Mouse (Mus musculus) liver, embryonic 12.5 days (tissue): Measurements from ENCODE around the gene Rps5. TPM values are rescaled to one million over a fixed set of nuclear protein-coding genes. Genes with fewer than 3 reads are reported as not detected.
"Not testable (repeated sequence)": the region's sequence is repeated elsewhere in the genome, so short reads cannot be mapped to it uniquely, and the experiment has no call there.

Source experiments
- ATAC-seq: fragments of 200-750 bp; cut with Nextera tagmentation; 2 replicates; pipeline ENCODE4 v1.8.0; 2017; ENCODE audit warnings: moderate number of reproducible peaks, mild to moderate bottlenecking, moderate library complexity
- H3K27ac ChIP-seq: fragments of 300-500 bp; sonication (generic); 2 replicates; pipeline ENCODE4 v1.5.1; 2016; ENCODE audit warnings: mild to moderate bottlenecking
- H3K27me3 ChIP-seq: fragments of 300-500 bp; sonication (generic); replicated peaks from 2 replicates; pipeline ENCODE4 v1.6.1; 2016; ENCODE audit warnings: mild to moderate bottlenecking, moderate library complexity
- H3K36me3 ChIP-seq: fragments of 300-500 bp; sonication (generic); 2 replicates; pipeline ENCODE4 v1.6.1; 2016; ENCODE audit warnings: mild to moderate bottlenecking, moderate library complexity
- H3K4me1 ChIP-seq: fragments of 300-500 bp; sonication (generic); 2 replicates; pipeline ENCODE4 v1.6.1; 2016
- H3K4me2 ChIP-seq: fragments of 300-500 bp; sonication (generic); 2 replicates; pipeline ENCODE4 v1.6.1; 2016; ENCODE audit warnings: mild to moderate bottlenecking, moderate library complexity
- H3K4me3 ChIP-seq: fragments of 300-500 bp; sonication (generic); 2 replicates; pipeline ENCODE4 v1.5.1; 2016; ENCODE audit warnings: mild to moderate bottlenecking, moderate library complexity
- H3K9ac ChIP-seq: fragments of 300-500 bp; sonication (generic); 2 replicates; pipeline ENCODE4 v1.6.1; 2016; ENCODE audit warnings: mild to moderate bottlenecking, moderate library complexity
- H3K9me3 ChIP-seq: fragments of 300-500 bp; sonication (generic); replicated peaks from 2 replicates; pipeline ENCODE4 v1.6.1; 2016; ENCODE audit warnings: mild to moderate bottlenecking, moderate library complexity
- WGBS: fragments of 180-500 bp; shearing (Covaris S2); methylation state at CpG from one replicate; pipeline ENCODE4 v1.1.7; 2016; ENCODE audit not compliant: insufficient replicate concordance; 5-methylcytosine and 5-hydroxymethylcytosine counted together
- polyA plus RNA-seq: library from polyadenylated mRNA; unstranded; fragments of >200 nt; fragmentation: Nextera tagmentation; extraction: Ambion mirVana; gene quantifications from 2 replicates; pipeline ENCODE4 v1.2.1, GENCODE M21; 2016

The Rps5 gene
- polyA plus RNA-seq, 1 experiment from 2014 or later, result 821 TPM

DNA sequence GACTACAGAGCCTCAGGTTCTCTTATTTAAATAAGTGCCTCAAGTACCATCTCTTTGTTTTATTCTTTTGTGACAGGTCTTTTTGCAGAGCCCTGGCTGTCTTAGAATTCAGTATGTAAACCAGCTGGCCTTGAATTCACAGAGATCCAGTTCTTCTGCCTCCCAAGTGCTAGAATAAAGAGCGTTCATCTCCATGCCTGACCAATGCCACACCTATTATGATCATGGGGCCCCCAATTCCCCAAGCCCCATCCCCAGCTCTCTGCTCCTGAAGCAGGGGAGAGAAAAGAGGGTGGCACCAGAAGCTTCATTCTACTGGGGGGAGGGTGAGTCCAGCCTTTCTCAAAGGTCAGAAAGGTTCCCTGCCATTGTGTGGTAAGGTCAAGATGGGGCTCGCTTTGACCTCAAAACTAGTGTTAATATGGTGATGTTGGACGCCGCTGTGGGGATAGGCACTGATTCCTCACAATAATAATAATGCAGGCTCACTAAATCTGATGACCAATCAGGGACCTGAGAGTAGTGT is 11.6 kb downstream of the Rps5 start:
- H3K27me3 ChIP-seq, result peaks cover 12% of the 10 kb centered on the region
- no peak overlapping the region for H3K4me3 ChIP-seq
- peaks cover 8% of the 10 kb centered on the region for H3K4me1 ChIP-seq
- no peak overlapping the region for H3K9ac ChIP-seq
- 0 out of 2 replicates have a peak, but pooled peaks cover 4% of the 10 kb centered on the region for H3K36me3 ChIP-seq
- H3K9me3 ChIP-seq, result 0 out of 2 replicates have a peak, but pooled peaks cover 4% of the 10 kb centered on the region
- ATAC-seq, result no peak
- WGBS, result 73% methylated on average over 4 of the region's 4 CpGs
- no peak overlapping the region for H3K4me2 ChIP-seq
- H3K27ac ChIP-seq, result no peak overlapping the region

DNA sequence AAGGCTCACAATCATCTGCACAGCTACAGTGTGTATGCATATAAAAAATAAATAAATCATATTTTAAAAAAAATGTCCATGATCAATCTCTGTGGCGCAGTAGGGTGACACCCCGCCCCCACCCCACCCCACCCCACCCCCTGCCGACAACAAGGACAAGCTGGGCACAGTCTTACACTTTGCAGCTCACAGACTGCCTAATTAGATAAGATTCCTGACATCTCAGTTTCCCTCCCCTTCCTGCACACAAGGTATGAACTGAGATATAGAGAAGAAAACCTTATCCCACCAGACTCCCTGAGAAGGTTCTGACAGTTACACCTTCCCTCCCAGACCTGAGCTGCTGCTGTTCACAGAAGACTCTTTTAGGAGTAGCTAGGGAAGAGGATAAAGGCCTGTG is 12.7 kb downstream of the Rps5 start:
- no peak overlapping the region for H3K27ac ChIP-seq
- H3K9ac ChIP-seq, result no peak overlapping the region
- WGBS, result 39% methylated on average over 3 of the region's 3 CpGs
- ATAC-seq, result peak; percentile 47
- no peak overlapping the region for H3K4me3 ChIP-seq
- H3K4me2 ChIP-seq, result no peak overlapping the region
- H3K4me1 ChIP-seq, result peaks cover 8% of the 10 kb centered on the region
- 0 out of 2 replicates have a peak, but pooled peaks cover 4% of the 10 kb centered on the region for H3K9me3 ChIP-seq
- peaks cover under 1% of the 10 kb centered on the region; the same call in 1 of the 2 replicates for H3K27me3 ChIP-seq
- no peaks in the 10 kb centered on the region for H3K36me3 ChIP-seq

DNA sequence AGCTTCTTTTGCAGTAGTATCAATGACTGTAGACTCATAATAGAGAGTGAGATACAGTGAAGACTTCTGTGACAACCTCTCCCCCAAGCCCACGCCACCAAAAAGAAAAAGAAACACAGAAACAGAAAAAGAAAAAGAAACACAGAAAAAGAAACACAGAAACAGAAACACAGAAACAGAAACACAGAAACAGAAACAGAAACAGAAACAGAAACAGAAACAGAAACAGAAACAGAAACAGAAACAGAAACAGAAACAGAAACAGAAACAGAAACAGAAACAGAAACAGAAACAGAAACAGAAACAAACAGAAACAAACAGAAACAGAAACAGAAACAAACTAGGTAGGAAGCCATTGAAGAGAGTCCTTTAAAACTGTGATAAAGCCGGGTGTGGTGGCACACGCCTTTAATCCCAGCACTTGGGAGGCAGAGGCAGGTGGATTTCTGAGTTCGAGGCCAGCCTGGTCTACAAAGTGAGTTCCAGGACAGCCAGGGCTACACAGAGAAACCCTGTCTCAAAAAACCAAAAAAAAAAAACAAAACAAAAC is 15.2 kb downstream of the Rps5 start:
- not testable (repeated sequence) for H3K4me1 ChIP-seq, ATAC-seq, H3K36me3 ChIP-seq, H3K4me2 ChIP-seq, H3K27me3 ChIP-seq, H3K9ac ChIP-seq, H3K9me3 ChIP-seq, H3K27ac ChIP-seq, H3K4me3 ChIP-seq
- 76% methylated on average over 4 of the region's 4 CpGs for WGBS

DNA sequence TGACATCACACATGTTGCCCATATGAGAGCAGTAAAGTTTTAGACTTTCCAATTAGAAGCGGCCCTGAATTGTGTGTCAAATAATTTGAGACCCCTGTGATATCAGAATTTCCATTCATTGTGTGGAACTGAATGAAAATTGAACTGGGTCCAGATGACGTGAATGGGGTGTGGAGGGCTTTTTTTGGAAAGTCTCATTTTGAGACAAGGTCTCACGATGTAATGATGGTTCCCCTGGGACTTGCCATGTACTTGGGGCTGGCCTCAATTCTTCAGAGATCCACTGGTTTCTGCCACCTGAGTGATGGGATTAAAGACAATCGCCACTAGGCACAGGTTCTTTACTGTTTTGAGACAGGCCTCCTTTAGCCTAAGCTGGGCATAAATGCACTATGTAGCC is 18.5 kb downstream of the Rps5 start:
- Histone ChIP-seq H3K27ac (no peak overlapping the region), H3K4me3 (no peak overlapping the region), H3K4me1 (no peaks in the 10 kb centered on the region), H3K36me3 (no peaks in the 10 kb centered on the region), H3K4me2 (no peak overlapping the region), H3K27me3 (no peaks in the 10 kb centered on the region), H3K9me3 (0 out of 2 replicates have a peak, but pooled peaks cover 4% of the 10 kb centered on the region), H3K9ac (no peak overlapping the region)
- whole genome bisulfite sequencing, result 76% methylated on average over 4 of the region's 4 CpGs
- no peak for ATAC-seq

DNA sequence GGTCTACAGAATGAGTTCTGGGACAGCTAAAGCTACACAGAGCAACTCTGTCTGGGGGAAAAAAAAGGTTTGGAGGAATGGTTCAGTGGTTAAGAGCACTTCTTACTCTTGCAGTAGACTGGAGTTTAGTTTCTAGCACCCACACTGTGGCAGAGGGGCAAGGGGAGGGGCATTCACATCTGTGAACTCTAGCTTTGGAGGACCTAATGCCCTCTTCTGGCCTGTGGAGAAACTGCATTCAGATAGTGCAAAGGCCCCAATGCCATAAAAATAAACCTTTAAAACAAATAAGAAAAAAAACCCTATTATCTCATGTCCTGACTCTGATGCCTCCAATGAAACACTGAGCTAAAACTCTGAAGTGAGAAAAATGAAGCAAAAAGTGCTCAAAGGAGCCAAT is 21.4 kb downstream of the Rps5 start:
- H3K27me3 ChIP-seq, result no peaks in the 10 kb centered on the region
- no peaks in the 10 kb centered on the region for H3K9me3 ChIP-seq
- no peaks in the 10 kb centered on the region for H3K36me3 ChIP-seq
- H3K4me3 ChIP-seq, result no peak overlapping the region
- H3K4me1 ChIP-seq, result peaks cover 2% of the 10 kb centered on the region
- H3K9ac ChIP-seq, result no peak overlapping the region
- no peak overlapping the region for H3K4me2 ChIP-seq
- ATAC-seq, result 0 out of 2 replicates have a peak, but pooled peaks have one; percentile 38
- no peak overlapping the region for H3K27ac ChIP-seq

DNA sequence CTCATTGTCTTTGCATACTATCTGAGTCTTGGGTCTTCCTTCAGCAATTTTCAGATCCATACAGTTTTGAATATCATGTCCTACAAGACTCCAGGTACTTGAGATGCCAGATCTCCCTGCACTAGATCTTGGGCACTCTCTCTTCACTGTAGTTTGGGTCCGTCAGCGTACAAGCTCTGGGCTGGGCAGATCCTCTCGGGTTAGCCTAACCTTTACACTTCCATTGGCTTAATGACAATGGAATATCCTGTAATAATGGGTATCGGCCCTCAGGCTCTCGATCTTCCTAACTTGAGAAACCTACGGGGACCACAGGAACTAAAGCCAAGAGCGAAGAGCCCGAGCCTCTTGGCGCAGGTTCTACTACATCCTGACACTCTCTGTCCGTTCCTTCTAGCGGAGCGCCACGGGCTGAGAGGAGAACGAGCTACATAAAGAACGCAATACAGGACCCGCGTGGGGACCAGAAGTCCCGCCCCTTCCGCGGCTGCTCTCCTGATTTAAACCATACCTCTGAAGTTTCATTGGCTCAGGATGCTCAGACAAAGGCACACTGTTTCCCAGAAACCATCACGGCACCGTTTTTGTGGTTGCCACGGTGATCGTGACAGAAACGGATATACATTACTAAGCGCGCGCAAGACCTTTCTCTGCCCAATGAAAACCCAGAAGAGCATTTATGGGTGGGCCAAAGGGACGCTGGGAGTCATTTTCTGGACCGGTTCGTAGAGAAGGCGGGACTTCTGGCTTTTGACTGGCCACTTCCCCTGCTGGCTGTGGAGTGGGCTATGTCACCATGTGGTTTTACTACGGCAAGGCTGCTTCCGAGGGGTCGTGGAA is 27.2 kb downstream of the Rps5 start:
- WGBS, result 10% methylated on average over 35 of the region's 35 CpGs

DNA sequence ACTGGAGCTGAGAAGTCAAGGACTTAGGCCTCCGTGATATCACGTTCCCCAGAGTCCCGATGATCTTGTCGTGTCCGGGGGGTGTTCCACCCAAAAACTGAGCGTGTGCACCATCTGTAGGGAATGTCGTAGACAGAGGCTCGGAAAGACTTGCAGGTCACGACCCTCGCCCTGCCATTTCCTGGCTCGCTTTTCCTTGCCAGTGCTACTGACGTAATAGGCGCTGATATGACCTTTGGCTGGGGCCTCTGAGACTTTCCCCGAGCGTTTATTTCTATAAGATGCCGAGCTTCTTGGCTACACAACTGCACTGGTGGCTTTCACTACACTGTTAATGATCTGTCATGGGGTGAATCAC is 27.8 kb downstream of the Rps5 start:
- Histone ChIP-seq H3K9ac (peak overlapping the region; percentile 80), H3K4me1 (peaks cover 39% of the 10 kb centered on the region), H3K36me3 (no peaks in the 10 kb centered on the region), H3K9me3 (no peaks in the 10 kb centered on the region), H3K27ac (peak overlapping the region; percentile 82), H3K4me2 (peak overlapping the region; percentile 87), H3K4me3 (peak overlapping the region; percentile 67), H3K27me3 (no peaks in the 10 kb centered on the region)
- WGBS, result 2% methylated on average over 16 of the region's 16 CpGs
- ATAC-seq, result peak; percentile 58; the same call in 1 of the 2 replicates

More for the DNA sequence above, 27.2 kb downstream of the Rps5 start:
- Histone ChIP-seq H3K4me2 (peak overlapping the region; percentile 87), H3K4me3 (peak overlapping the region; percentile 67), H3K4me1 (peaks cover 35% of the 10 kb centered on the region), H3K9ac (peak overlapping the region; percentile 80), H3K27ac (peak overlapping the region; percentile 82), H3K36me3 (no peaks in the 10 kb centered on the region), H3K27me3 (no peaks in the 10 kb centered on the region), H3K9me3 (no peaks in the 10 kb centered on the region)
- ATAC-seq, result peak; percentile 97

DNA sequence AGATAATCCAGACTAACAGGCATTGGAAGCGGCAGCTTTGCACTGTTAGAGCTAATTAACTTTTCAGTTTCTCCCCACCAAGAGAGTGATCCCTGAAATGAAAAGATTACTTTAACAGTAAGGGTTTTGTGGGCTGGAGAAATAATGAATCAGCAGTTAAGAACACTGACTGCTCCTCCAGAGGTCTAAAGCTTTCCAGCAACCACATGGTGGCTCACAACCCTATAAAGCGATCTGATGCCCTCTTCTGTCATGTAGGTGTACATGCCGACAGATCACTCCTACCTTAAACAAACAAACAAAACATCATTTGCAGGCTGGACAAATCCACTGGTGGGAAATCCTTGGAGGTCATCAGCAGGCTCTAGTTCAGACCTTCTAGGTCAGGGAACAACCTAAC is 32.8 kb downstream of the Rps5 start:
- ATAC-seq, result peak; percentile 48; the same call in 1 of the 2 replicates
- 32% methylated on average over 3 of the region's 3 CpGs for WGBS
- Histone ChIP-seq H3K9ac (no peak overlapping the region), H3K4me1 (peaks cover 40% of the 10 kb centered on the region), H3K4me2 (no peak overlapping the region), H3K4me3 (no peak overlapping the region), H3K27me3 (no peaks in the 10 kb centered on the region), H3K9me3 (no peaks in the 10 kb centered on the region), H3K27ac (0 out of 2 replicates have a peak overlapping the region, but pooled peaks have one; percentile 22), H3K36me3 (no peaks in the 10 kb centered on the region)

DNA sequence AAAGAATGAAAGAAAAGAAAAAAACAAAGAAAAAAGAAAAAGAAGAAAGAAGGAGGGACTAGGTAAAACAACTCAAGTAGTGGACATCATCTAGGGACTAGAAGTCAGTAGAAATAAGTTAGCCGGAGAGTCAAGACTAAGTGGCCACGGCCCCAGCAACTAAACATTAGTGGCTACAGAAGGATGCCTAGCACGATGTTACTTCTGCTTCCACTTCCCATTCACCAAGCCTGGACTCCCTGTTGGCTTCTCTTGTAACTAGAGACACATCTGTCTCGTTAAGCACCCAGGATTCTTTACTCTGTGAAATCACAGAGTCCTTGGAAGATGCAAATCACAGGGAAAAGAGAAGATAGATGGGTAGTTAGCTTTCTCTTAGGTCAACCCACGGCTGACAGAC is 35.4 kb downstream of the Rps5 start:
- no peak for ATAC-seq
- H3K9me3 ChIP-seq, result no peaks in the 10 kb centered on the region
- H3K4me2 ChIP-seq, result no peak overlapping the region
- no peaks in the 10 kb centered on the region for H3K27me3 ChIP-seq
- H3K36me3 ChIP-seq, result no peaks in the 10 kb centered on the region
- WGBS, result 55% methylated on average over 5 of the region's 5 CpGs
- no peak overlapping the region for H3K9ac ChIP-seq
- H3K4me3 ChIP-seq, result no peak overlapping the region
- no peak overlapping the region for H3K27ac ChIP-seq
- peaks cover 31% of the 10 kb centered on the region for H3K4me1 ChIP-seq

DNA sequence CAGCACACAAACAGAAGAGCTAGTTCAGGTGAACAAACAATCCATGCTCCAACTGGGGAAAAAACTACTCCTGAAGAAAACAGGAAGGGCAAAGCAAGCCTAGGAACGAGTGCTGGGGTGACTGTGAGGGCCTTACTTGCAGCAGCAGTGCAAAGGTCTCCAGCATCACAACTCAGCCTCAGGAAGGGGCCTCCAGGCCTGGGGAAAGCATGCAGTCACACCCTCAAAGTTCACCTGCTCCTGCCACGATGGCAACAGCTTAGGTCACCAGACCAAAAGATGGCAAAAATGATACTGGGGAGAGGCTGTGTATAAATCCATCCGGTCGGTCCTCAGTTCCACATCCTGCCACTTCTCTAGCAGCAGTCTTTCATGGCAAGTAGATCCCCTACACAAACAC is 36.9 kb downstream of the Rps5 start:
- Histone ChIP-seq H3K4me3 (no peak overlapping the region), H3K9ac (no peak overlapping the region), H3K9me3 (no peaks in the 10 kb centered on the region), H3K27ac (no peak overlapping the region), H3K27me3 (no peaks in the 10 kb centered on the region), H3K4me2 (no peak overlapping the region), H3K4me1 (peaks cover 34% of the 10 kb centered on the region), H3K36me3 (no peaks in the 10 kb centered on the region)
- 63% methylated on average over 4 of the region's 4 CpGs for WGBS
- ATAC-seq, result no peak

DNA sequence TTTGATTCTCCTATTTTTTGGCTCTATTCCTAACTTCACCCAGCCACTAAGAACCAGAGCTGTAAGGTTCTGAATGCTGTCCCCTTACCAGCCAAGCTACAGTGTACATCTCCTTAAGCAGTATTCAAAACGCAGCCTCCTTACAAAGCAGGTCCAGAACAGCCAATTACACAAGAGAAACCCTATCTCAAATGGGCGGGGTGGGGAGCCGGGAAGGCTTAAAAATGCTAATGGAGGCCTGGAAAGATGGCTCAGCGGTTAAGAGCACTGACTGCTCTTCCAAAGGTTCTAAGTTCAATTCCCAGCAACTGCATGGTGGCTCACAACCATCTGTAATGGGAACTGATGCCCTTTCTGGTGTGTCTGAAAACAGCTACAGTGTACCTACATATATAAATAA is 37.6 kb downstream of the Rps5 start:
- Histone ChIP-seq H3K4me1 (peaks cover 31% of the 10 kb centered on the region), H3K4me2 (no peak overlapping the region), H3K36me3 (no peaks in the 10 kb centered on the region), H3K4me3 (no peak overlapping the region), H3K9ac (no peak overlapping the region), H3K9me3 (no peaks in the 10 kb centered on the region), H3K27me3 (no peaks in the 10 kb centered on the region), H3K27ac (peak overlapping the region; percentile 36; the same call in 1 of the 2 replicates)
- 33% methylated on average over 4 of the region's 4 CpGs for WGBS
- ATAC-seq, result no peak

DNA sequence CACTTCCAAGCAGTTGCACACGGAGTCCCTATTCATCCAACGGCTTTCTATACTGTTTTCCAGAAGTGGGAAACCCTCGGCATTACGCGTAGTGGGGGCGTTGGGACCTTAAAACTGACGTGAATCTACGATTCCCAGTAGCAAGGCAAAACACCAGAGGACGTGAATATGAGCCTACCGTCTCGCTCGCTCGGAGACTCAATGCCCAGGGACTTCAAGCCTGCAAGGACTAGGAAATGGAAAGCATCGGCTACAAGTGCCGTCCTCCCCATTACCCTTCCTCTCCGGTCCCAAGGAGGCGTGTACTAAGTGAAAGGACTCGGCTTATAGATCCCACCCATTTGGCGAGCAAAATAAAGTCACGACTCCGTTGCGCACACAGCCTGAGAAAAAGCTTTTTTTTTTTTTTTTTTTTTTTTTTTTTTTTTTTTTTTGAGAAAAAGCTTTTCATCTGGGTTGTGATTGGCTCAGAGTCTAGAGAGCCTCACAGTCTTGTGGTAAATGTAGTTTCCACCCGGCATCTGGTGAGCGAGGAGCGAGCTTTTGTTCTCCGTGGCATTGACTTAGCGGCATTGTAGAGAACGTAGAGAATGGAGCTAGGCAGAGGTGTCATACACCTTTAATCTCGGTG is 39.5 kb downstream of the Rps5 start:
- Histone ChIP-seq H3K9me3 (no peaks in the 10 kb centered on the region), H3K9ac (peak overlapping the region; percentile 72), H3K27me3 (no peaks in the 10 kb centered on the region), H3K4me1 (peaks cover 37% of the 10 kb centered on the region), H3K36me3 (no peaks in the 10 kb centered on the region), H3K4me2 (peak overlapping the region; percentile 80), H3K4me3 (peak overlapping the region; percentile 68), H3K27ac (peak overlapping the region; percentile 75)
- 3% methylated on average over 29 of the region's 29 CpGs for WGBS
- peak; percentile 39 for ATAC-seq
